Mouse (Mus musculus): ENCODE measurements around the gene Slf2.
A peak's percentile ranks its signal among the peaks of the same experiment; 100 is the strongest.

Slf2 gene

GRCm38 (mm10) chr19:44930744-44931453 is at the start of gene Slf2:
Gene Slf2, plus strand, starts transcription at chr19:44931151.
- DNase-seq (ENCODE audit: low spot score): peak; percentile 96

GRCm38 (mm10) chr19:44882552-44883024 is 48.4 kb upstream of the Slf2 start:
- peak; percentile 19 for DNase-seq (ENCODE audit: low spot score)

GRCm38 (mm10) chr19:44884331-44884730 is 46.6 kb upstream of the Slf2 start:
- DNase-seq (ENCODE audit: low spot score): no peak

- no peak for DNase-seq (ENCODE audit: low spot score)
Measured at GRCm38 (mm10) chr19:44886475-44886874, 44.5 kb upstream of the Slf2 start.

- peak; percentile 71 for DNase-seq (ENCODE audit: low spot score)
Measured at GRCm38 (mm10) chr19:44887679-44888235, 43.2 kb upstream of the Slf2 start.

GRCm38 (mm10) chr19:44889548-44889947 is 41.4 kb upstream of the Slf2 start:
- no peak for DNase-seq (ENCODE audit: low spot score)

- DNase-seq (ENCODE audit: low spot score): no peak
Measured at GRCm38 (mm10) chr19:44891446-44891845, 39.5 kb upstream of the Slf2 start.

- no peak for DNase-seq (ENCODE audit: low spot score)
Measured at GRCm38 (mm10) chr19:44893231-44893871, 37.6 kb upstream of the Slf2 start.

- peak; percentile 55 for DNase-seq (ENCODE audit: low spot score)
Measured at GRCm38 (mm10) chr19:44895245-44895644, 35.7 kb upstream of the Slf2 start.

- no peak for DNase-seq (ENCODE audit: low spot score)
Measured at GRCm38 (mm10) chr19:44896450-44896849, 34.5 kb upstream of the Slf2 start.

GRCm38 (mm10) chr19:44897521-44897920 is 33.4 kb upstream of the Slf2 start:
- no peak for DNase-seq (ENCODE audit: low spot score)

GRCm38 (mm10) chr19:44898646-44899045 is 32.3 kb upstream of the Slf2 start:
- no peak for DNase-seq (ENCODE audit: low spot score)

GRCm38 (mm10) chr19:44899104-44899793 is 31.7 kb upstream of the Slf2 start:
- no peak for DNase-seq (ENCODE audit: low spot score)

GRCm38 (mm10) chr19:44899947-44900773 is 30.8 kb upstream of the Slf2 start:
- no peak for DNase-seq (ENCODE audit: low spot score)

- DNase-seq (ENCODE audit: low spot score): no peak
Measured at GRCm38 (mm10) chr19:44901047-44901446, 29.9 kb upstream of the Slf2 start.

GRCm38 (mm10) chr19:44902324-44902723 is 28.6 kb upstream of the Slf2 start:
- peak; percentile 37 for DNase-seq (ENCODE audit: low spot score)

GRCm38 (mm10) chr19:44903343-44904000 is 27.5 kb upstream of the Slf2 start:
- DNase-seq (ENCODE audit: low spot score): no peak

- DNase-seq (ENCODE audit: low spot score): no peak
Measured at GRCm38 (mm10) chr19:44904141-44904720, 26.7 kb upstream of the Slf2 start.

- DNase-seq (ENCODE audit: low spot score): no peak
Measured at GRCm38 (mm10) chr19:44905316-44905715, 25.6 kb upstream of the Slf2 start.

GRCm38 (mm10) chr19:44907851-44908690 is 22.9 kb upstream of the Slf2 start:
- DNase-seq (ENCODE audit: low spot score): no peak

Measured in urinary bladder, postnatal 25 days (tissue).